Mouse (Mus musculus): ENCODE data around the gene Maml3. TPM values are rescaled to one million over a fixed set of nuclear protein-coding genes. Genes with fewer than 3 reads are reported as not detected.
A peak's percentile ranks its signal among the peaks of the same experiment; 100 is the strongest.

Gene Maml3
- polyA plus RNA-seq (2014; fragmentation: Nextera tagmentation; extraction: Ambion mirVana): 6.5 and 7.9 TPM in 2 replicates

- Histone ChIP-seq H3K4me2 (ENCODE audit: low read length) (peak within 1 kb of the TSS; percentile 79), H3K4me3 (ENCODE audit: low read depth, low read length) (peak within 1 kb of the TSS; percentile 79), H3K36me3 (ENCODE audit: control insufficient read depth, insufficient read depth, low read length) (no peaks in the 10 kb centered on the region), H3K9ac (ENCODE audit: low read length) (peak within 1 kb of the TSS; percentile 88), H3K9me3 (ENCODE audit: control insufficient read depth, low read length) (no peaks in the 10 kb centered on the region), H3K27ac (ENCODE audit: low read depth) (peak within 1 kb of the TSS; percentile 99), H3K27me3 (replicated peaks; ENCODE audit: control insufficient read depth, insufficient read depth, low read length) (no peaks in the 10 kb centered on the region), H3K4me1 (replicated peaks; ENCODE audit: control insufficient read depth, insufficient read depth, low read length) (peaks cover 3% of the 10 kb centered on the region; the same call in 1 of the 2 replicates)
- DNase-seq (ENCODE audit: low spot score) (peak; percentile 92), ATAC-seq (replicated peaks; ENCODE audit: low FRiP score, low TSS enrichment, low read depth) (peak; percentile 44)
- 1% methylated on average over 38 of the region's 49 CpGs for WGBS
Measured at GRCm38 (mm10) chr3:52104636-52105151, at the start of gene Maml3. Gene Maml3 (minus strand): TSS chr3:52105076.

DNA sequence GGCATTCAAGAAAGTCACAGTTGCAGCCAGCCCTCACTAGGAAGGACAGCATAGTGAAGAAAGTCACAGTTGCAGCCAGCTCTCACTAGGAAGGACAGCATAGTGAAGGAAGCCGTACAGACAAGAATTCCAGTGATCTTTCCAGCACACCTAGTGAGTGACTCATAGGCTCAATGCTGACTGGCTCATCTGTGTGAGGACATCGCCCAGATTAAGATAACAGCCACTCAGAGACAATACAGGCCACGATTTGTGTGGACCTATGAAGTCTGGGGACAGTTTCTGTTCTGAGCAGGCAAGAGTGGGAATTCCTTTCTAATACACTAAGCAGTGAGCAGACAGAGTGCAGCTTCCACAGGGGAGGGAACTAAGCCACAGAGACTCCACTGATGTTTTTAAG is 46.3 kb upstream of the Maml3 start:
- H3K4me2 ChIP-seq (ENCODE audit: low read length): no peak overlapping the region
- DNase-seq (ENCODE audit: low spot score) (peak; percentile 46), ATAC-seq (replicated peaks; ENCODE audit: low FRiP score, low TSS enrichment, low read depth) (no peak)
- WGBS: 43% methylated on average over 3 of the region's 3 CpGs
- no peaks in the 10 kb centered on the region for H3K4me1 ChIP-seq (replicated peaks; ENCODE audit: control insufficient read depth, insufficient read depth, low read length)
- 0 out of 2 replicates have a peak, but pooled peaks cover 2% of the 10 kb centered on the region for H3K9me3 ChIP-seq (ENCODE audit: control insufficient read depth, low read length)
- no peak overlapping the region for H3K4me3 ChIP-seq (ENCODE audit: low read depth, low read length)
- H3K9ac ChIP-seq (ENCODE audit: low read length): no peak overlapping the region
- H3K36me3 ChIP-seq (ENCODE audit: control insufficient read depth, insufficient read depth, low read length): no peaks in the 10 kb centered on the region
- no peaks in the 10 kb centered on the region for H3K27me3 ChIP-seq (replicated peaks; ENCODE audit: control insufficient read depth, insufficient read depth, low read length)
- H3K27ac ChIP-seq (ENCODE audit: low read depth): no peak overlapping the region

- no peak for DNase-seq (ENCODE audit: low spot score)
- H3K4me3 ChIP-seq (ENCODE audit: low read depth, low read length): no peak overlapping the region
- no peaks in the 10 kb centered on the region for H3K36me3 ChIP-seq (ENCODE audit: control insufficient read depth, insufficient read depth, low read length)
- no peak overlapping the region for H3K4me2 ChIP-seq (ENCODE audit: low read length)
- no peak overlapping the region for H3K27ac ChIP-seq (ENCODE audit: low read depth)
- H3K4me1 ChIP-seq (replicated peaks; ENCODE audit: control insufficient read depth, insufficient read depth, low read length): no peaks in the 10 kb centered on the region
- WGBS: 54% methylated on average over 4 of the region's 4 CpGs
- no peaks in the 10 kb centered on the region for H3K9me3 ChIP-seq (ENCODE audit: control insufficient read depth, low read length)
- no peaks in the 10 kb centered on the region for H3K27me3 ChIP-seq (replicated peaks; ENCODE audit: control insufficient read depth, insufficient read depth, low read length)
- H3K9ac ChIP-seq (ENCODE audit: low read length): no peak overlapping the region
- ATAC-seq (replicated peaks; ENCODE audit: low FRiP score, low TSS enrichment, low read depth): no peak
Measured at GRCm38 (mm10) chr3:52148301-52148700, 43.4 kb upstream of the Maml3 start.

DNA sequence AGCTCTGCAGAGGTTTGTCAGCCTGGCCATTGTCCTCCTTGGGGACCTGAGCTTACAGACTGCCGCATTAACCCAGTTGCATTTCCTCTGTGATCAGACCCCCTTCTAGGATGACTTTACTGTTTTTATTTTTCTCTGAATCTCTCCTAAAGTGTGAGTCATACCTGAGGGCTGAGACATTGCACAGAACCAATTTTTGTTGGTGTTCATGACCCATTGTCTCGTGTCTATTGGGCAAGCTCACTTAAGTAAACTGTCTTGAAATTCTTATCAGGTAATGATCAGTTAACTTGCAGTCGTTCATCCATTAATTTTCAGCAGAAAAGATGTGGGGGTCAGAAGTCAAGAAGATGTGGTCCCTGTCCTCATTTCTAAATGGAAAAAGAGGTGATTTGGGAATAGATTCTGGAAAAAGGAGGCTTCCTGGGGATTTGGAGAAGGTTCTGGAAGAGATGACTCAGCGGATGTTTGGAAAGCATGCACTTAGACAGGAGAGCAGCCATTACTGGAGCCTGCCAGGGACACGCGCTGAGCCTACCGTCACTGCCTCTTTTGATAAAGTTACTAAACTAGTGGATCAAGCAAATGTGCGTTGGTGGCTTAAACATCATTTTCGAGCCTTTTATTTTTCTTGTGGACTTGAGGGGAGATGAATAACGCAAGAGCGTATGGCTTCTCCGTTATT is 40.0 kb upstream of the Maml3 start:
- Histone ChIP-seq H3K36me3 (ENCODE audit: control insufficient read depth, insufficient read depth, low read length) (no peaks in the 10 kb centered on the region), H3K9me3 (ENCODE audit: control insufficient read depth, low read length) (no peaks in the 10 kb centered on the region), H3K9ac (ENCODE audit: low read length) (no peak overlapping the region), H3K27ac (ENCODE audit: low read depth) (no peak overlapping the region), H3K4me1 (replicated peaks; ENCODE audit: control insufficient read depth, insufficient read depth, low read length) (no peaks in the 10 kb centered on the region), H3K27me3 (replicated peaks; ENCODE audit: control insufficient read depth, insufficient read depth, low read length) (no peaks in the 10 kb centered on the region), H3K4me3 (ENCODE audit: low read depth, low read length) (no peak overlapping the region), H3K4me2 (ENCODE audit: low read length) (no peak overlapping the region)
- DNase-seq (ENCODE audit: low spot score) (no peak), ATAC-seq (replicated peaks; ENCODE audit: low FRiP score, low TSS enrichment, low read depth) (no peak)
- 82% methylated on average over 12 of the region's 12 CpGs for WGBS

DNA sequence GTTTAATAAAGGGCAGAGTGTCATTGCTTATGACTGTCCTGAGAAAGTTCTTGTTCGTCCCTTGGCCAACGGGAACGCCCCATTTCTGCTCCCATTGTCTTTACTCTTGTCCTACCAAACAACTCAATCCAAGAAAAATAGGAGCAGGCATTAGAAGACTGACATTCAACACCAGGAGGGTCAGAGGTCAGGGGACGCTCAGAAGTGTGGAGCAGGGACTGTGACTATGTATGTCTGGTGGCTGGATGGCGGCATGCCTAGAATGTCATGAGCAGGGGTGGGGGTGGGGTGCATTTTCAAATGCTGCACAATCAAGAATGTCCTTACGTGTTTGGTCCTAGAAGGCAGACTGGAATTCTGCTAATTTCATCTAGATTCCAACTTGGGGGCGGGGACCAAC is 38.1 kb upstream of the Maml3 start:
- ATAC-seq (replicated peaks; ENCODE audit: low FRiP score, low TSS enrichment, low read depth) (no peak), DNase-seq (ENCODE audit: low spot score) (no peak)
- WGBS: 89% methylated on average over 7 of the region's 7 CpGs
- H3K4me3 ChIP-seq (ENCODE audit: low read depth, low read length): no peak overlapping the region
- no peak overlapping the region for H3K4me2 ChIP-seq (ENCODE audit: low read length)
- H3K36me3 ChIP-seq (ENCODE audit: control insufficient read depth, insufficient read depth, low read length): no peaks in the 10 kb centered on the region
- no peak overlapping the region for H3K9ac ChIP-seq (ENCODE audit: low read length)
- H3K27me3 ChIP-seq (replicated peaks; ENCODE audit: control insufficient read depth, insufficient read depth, low read length): no peaks in the 10 kb centered on the region
- no peak overlapping the region for H3K27ac ChIP-seq (ENCODE audit: low read depth)
- no peaks in the 10 kb centered on the region for H3K9me3 ChIP-seq (ENCODE audit: control insufficient read depth, low read length)
- no peaks in the 10 kb centered on the region for H3K4me1 ChIP-seq (replicated peaks; ENCODE audit: control insufficient read depth, insufficient read depth, low read length)

- H3K9me3 ChIP-seq (ENCODE audit: control insufficient read depth, low read length): no peaks in the 10 kb centered on the region
- no peak for ATAC-seq (replicated peaks; ENCODE audit: low FRiP score, low TSS enrichment, low read depth)
- 55% methylated on average over 16 of the region's 16 CpGs for WGBS
Measured at GRCm38 (mm10) chr3:52140162-52140561, 35.3 kb upstream of the Maml3 start.

GRCm38 (mm10) chr3:52125421-52125820 is 20.5 kb upstream of the Maml3 start:
- H3K9ac ChIP-seq (ENCODE audit: low read length): no peak overlapping the region
- H3K27me3 ChIP-seq (replicated peaks; ENCODE audit: control insufficient read depth, insufficient read depth, low read length): no peaks in the 10 kb centered on the region
- 86% methylated on average over 3 of the region's 3 CpGs for WGBS
- H3K4me2 ChIP-seq (ENCODE audit: low read length): no peak overlapping the region
- H3K9me3 ChIP-seq (ENCODE audit: control insufficient read depth, low read length): no peaks in the 10 kb centered on the region
- H3K27ac ChIP-seq (ENCODE audit: low read depth): no peak overlapping the region
- no peak overlapping the region for H3K4me3 ChIP-seq (ENCODE audit: low read depth, low read length)
- H3K36me3 ChIP-seq (ENCODE audit: control insufficient read depth, insufficient read depth, low read length): no peaks in the 10 kb centered on the region
- H3K4me1 ChIP-seq (replicated peaks; ENCODE audit: control insufficient read depth, insufficient read depth, low read length): no peaks in the 10 kb centered on the region
- no peak for ATAC-seq (replicated peaks; ENCODE audit: low FRiP score, low TSS enrichment, low read depth)
- DNase-seq (ENCODE audit: low spot score): no peak

More at GRCm38 (mm10) chr3:52140162-52140561, 35.3 kb upstream of the Maml3 start:
- H3K36me3 ChIP-seq (ENCODE audit: control insufficient read depth, insufficient read depth, low read length): no peaks in the 10 kb centered on the region
- H3K4me2 ChIP-seq (ENCODE audit: low read length): no peak overlapping the region
- H3K9ac ChIP-seq (ENCODE audit: low read length): no peak overlapping the region
- H3K4me1 ChIP-seq (replicated peaks; ENCODE audit: control insufficient read depth, insufficient read depth, low read length): no peaks in the 10 kb centered on the region
- no peak for DNase-seq (ENCODE audit: low spot score)
- no peak overlapping the region for H3K4me3 ChIP-seq (ENCODE audit: low read depth, low read length)
- H3K27ac ChIP-seq (ENCODE audit: low read depth): no peak overlapping the region
- H3K27me3 ChIP-seq (replicated peaks; ENCODE audit: control insufficient read depth, insufficient read depth, low read length): no peaks in the 10 kb centered on the region

- 74% methylated on average over 4 of the region's 4 CpGs for WGBS
Measured at GRCm38 (mm10) chr3:52120858-52121257, 16.0 kb upstream of the Maml3 start.

GRCm38 (mm10) chr3:52119216-52119615 is 14.3 kb upstream of the Maml3 start:
- no peaks in the 10 kb centered on the region for H3K9me3 ChIP-seq (ENCODE audit: control insufficient read depth, low read length)
- ATAC-seq (replicated peaks; ENCODE audit: low FRiP score, low TSS enrichment, low read depth) (no peak), DNase-seq (ENCODE audit: low spot score) (no peak)
- no peaks in the 10 kb centered on the region for H3K36me3 ChIP-seq (ENCODE audit: control insufficient read depth, insufficient read depth, low read length)
- WGBS: 73% methylated on average over 7 of the region's 7 CpGs
- no peaks in the 10 kb centered on the region for H3K4me1 ChIP-seq (replicated peaks; ENCODE audit: control insufficient read depth, insufficient read depth, low read length)
- no peak overlapping the region for H3K4me3 ChIP-seq (ENCODE audit: low read depth, low read length)
- H3K4me2 ChIP-seq (ENCODE audit: low read length): no peak overlapping the region
- no peak overlapping the region for H3K27ac ChIP-seq (ENCODE audit: low read depth)
- no peak overlapping the region for H3K9ac ChIP-seq (ENCODE audit: low read length)
- no peaks in the 10 kb centered on the region for H3K27me3 ChIP-seq (replicated peaks; ENCODE audit: control insufficient read depth, insufficient read depth, low read length)

More at GRCm38 (mm10) chr3:52120858-52121257, 16.0 kb upstream of the Maml3 start:
- no peak overlapping the region for H3K4me3 ChIP-seq (ENCODE audit: low read depth, low read length)
- no peaks in the 10 kb centered on the region for H3K4me1 ChIP-seq (replicated peaks; ENCODE audit: control insufficient read depth, insufficient read depth, low read length)
- H3K9me3 ChIP-seq (ENCODE audit: control insufficient read depth, low read length): no peaks in the 10 kb centered on the region
- ATAC-seq (replicated peaks; ENCODE audit: low FRiP score, low TSS enrichment, low read depth): no peak
- H3K27me3 ChIP-seq (replicated peaks; ENCODE audit: control insufficient read depth, insufficient read depth, low read length): no peaks in the 10 kb centered on the region
- no peak overlapping the region for H3K27ac ChIP-seq (ENCODE audit: low read depth)
- H3K9ac ChIP-seq (ENCODE audit: low read length): no peak overlapping the region
- H3K4me2 ChIP-seq (ENCODE audit: low read length): no peak overlapping the region
- H3K36me3 ChIP-seq (ENCODE audit: control insufficient read depth, insufficient read depth, low read length): no peaks in the 10 kb centered on the region
- no peak for DNase-seq (ENCODE audit: low spot score)

Measured in intestine, embryonic 14.5 days (tissue).